Comparison of ENCODE assay signal across 8 mouse cellular contexts in genomic region chr6:34709289-34709688, GRCm38 (mm10).
DNase-seq lines count a peak whose midpoint lies in the region; ATAC-seq and TF ChIP-seq lines count a peak whose summit lies in the region.

No protein-coding gene starts in this region.

- no peaks in the 10 kb centered on the region for H3K27me3 ChIP-seq in ES-Bruce4 (ENCODE audit: control insufficient read depth, insufficient read depth, low read length, poor library complexity, severe bottlenecking)
- no peaks in the 10 kb centered on the region for H3K27me3 ChIP-seq in forebrain, embryonic 11.5 days (ENCODE audit: control insufficient read depth, insufficient read depth, low read length)
- H3K27me3 ChIP-seq in liver, embryonic 15.5 days: no peaks in the 10 kb centered on the region
- no peaks in the 10 kb centered on the region for H3K27me3 ChIP-seq in neural tube, embryonic 13.5 days

- H3K4me1 ChIP-seq in ES-Bruce4 (ENCODE audit: control insufficient read depth, insufficient read depth, low read length): no peaks in the 10 kb centered on the region
- H3K4me1 ChIP-seq in brown adipose tissue, adult 24 weeks (ENCODE audit: control insufficient read depth, insufficient read depth, insufficient read length, low read length): peaks cover 20% of the 10 kb centered on the region
- H3K4me1 ChIP-seq in forebrain, embryonic 11.5 days (replicated peaks; ENCODE audit: control insufficient read depth, insufficient read depth, low read length): no peaks in the 10 kb centered on the region; the same call in 1 of the 2 replicates
- H3K4me1 ChIP-seq in liver, embryonic 15.5 days (replicated peaks): 0 out of 2 replicates have a peak, but pooled peaks cover 4% of the 10 kb centered on the region
- H3K4me1 ChIP-seq in neural tube, embryonic 13.5 days (replicated peaks): peaks cover 38% of the 10 kb centered on the region

- no peak overlapping the region for H3K27ac ChIP-seq in ES-Bruce4 (ENCODE audit: insufficient read depth, low read length)
- H3K27ac ChIP-seq in brown adipose tissue, adult 24 weeks (replicated peaks; ENCODE audit: low read depth, low read length): peak overlapping the region; percentile 50
- peak overlapping the region; percentile 66 for H3K27ac ChIP-seq in forebrain, embryonic 11.5 days (ENCODE audit: low read depth, low read length)
- H3K27ac ChIP-seq in liver, embryonic 15.5 days (replicated peaks): peak overlapping the region; percentile 72
- peak overlapping the region; percentile 80 for H3K27ac ChIP-seq in neural tube, embryonic 13.5 days (replicated peaks)

- H3K9ac ChIP-seq in ES-Bruce4 (ENCODE audit: low read depth, poor library complexity, severe bottlenecking): peak overlapping the region; percentile 49
- peak overlapping the region; percentile 90 for H3K9ac ChIP-seq in forebrain, embryonic 11.5 days (ENCODE audit: low read length)
- H3K9ac ChIP-seq in liver, embryonic 15.5 days: no peak overlapping the region
- H3K9ac ChIP-seq in neural tube, embryonic 13.5 days: peak overlapping the region; percentile 83

- H3K36me3 ChIP-seq in ES-Bruce4 (ENCODE audit: control insufficient read depth, insufficient read depth, low read length, poor library complexity, severe bottlenecking): no peaks in the 10 kb centered on the region
- H3K36me3 ChIP-seq in forebrain, embryonic 11.5 days (ENCODE audit: control insufficient read depth, insufficient read depth, low read length): no peaks in the 10 kb centered on the region
- H3K36me3 ChIP-seq in liver, embryonic 15.5 days (replicated peaks): no peaks in the 10 kb centered on the region
- no peaks in the 10 kb centered on the region for H3K36me3 ChIP-seq in neural tube, embryonic 13.5 days

- intact Hi-C loops in heart, postnatal 10 days (cut with DNase I): loop anchor here (5.0 kb wide), 1 partner anchor 43 kb away; no protein-coding TSS in a partner anchor

- TF ChIP-seq POLR2A in ES-Bruce4 (IDR thresholded peaks at IDR 0.05; ENCODE audit: insufficient read depth, low read length): no peak

- 0 out of 2 replicates have a peak, but pooled peaks have one; percentile 11 for TF ChIP-seq EP300 in ES-Bruce4 (IDR thresholded peaks at IDR 0.05; ENCODE audit: insufficient read depth, low read depth, low read length)

- ATAC-seq in forebrain, embryonic 11.5 days (replicated peaks; ENCODE audit: low FRiP score): peak; percentile 90
- ATAC-seq in liver, embryonic 15.5 days (ENCODE audit: insufficient read depth): peak; percentile 66
- peak; percentile 91 for ATAC-seq in neural tube, embryonic 13.5 days (ENCODE audit: low read depth)
- ATAC-seq in erythroid progenitor cell, adult 5-6 weeks (replicated peaks; ENCODE audit: low FRiP score, poor library complexity, severe bottlenecking): no peak

- DNase-seq in forebrain, embryonic 11.5 days (ENCODE audit: low spot score): peak; percentile 75
- peak; percentile 78 to 80 for DNase-seq in heart, postnatal 10 days
- DNase-seq in kidney, postnatal 4 days: peak; percentile 69 to 75

- 0% methylated on average over 11 of the region's 11 CpGs for WGBS in forebrain, embryonic 11.5 days
- 4% methylated on average over 11 of the region's 11 CpGs for WGBS in liver, embryonic 15.5 days (ENCODE audit: insufficient replicate concordance)
- WGBS in neural tube, embryonic 13.5 days: 0% methylated on average over 11 of the region's 11 CpGs

- peak overlapping the region; percentile 76 for H3K4me3 ChIP-seq in ES-Bruce4 (ENCODE audit: low read depth, low read length)
- H3K4me3 ChIP-seq in brown adipose tissue, adult 24 weeks (ENCODE audit: insufficient read depth, low read depth, low read length): peak overlapping the region; percentile 63
- H3K4me3 ChIP-seq in forebrain, embryonic 11.5 days (ENCODE audit: low read depth, low read length): peak overlapping the region; percentile 49
- peak overlapping the region; percentile 49 for H3K4me3 ChIP-seq in liver, embryonic 15.5 days (replicated peaks)
- peak overlapping the region; percentile 60 for H3K4me3 ChIP-seq in neural tube, embryonic 13.5 days

- peaks cover 10% of the 10 kb centered on the region for H3K9me3 ChIP-seq in ES-Bruce4 (replicated peaks; ENCODE audit: control insufficient read depth, insufficient read depth, low read length, poor library complexity, severe bottlenecking)
- peaks cover under 1% of the 10 kb centered on the region; the same call in 1 of the 2 replicates for H3K9me3 ChIP-seq in forebrain, embryonic 11.5 days (ENCODE audit: control insufficient read depth, low read length)
- H3K9me3 ChIP-seq in liver, embryonic 15.5 days (replicated peaks): 0 out of 2 replicates have a peak, but pooled peaks cover 4% of the 10 kb centered on the region
- H3K9me3 ChIP-seq in neural tube, embryonic 13.5 days: peaks cover 2% of the 10 kb centered on the region

- peak overlapping the region; percentile 76 for H3K4me2 ChIP-seq in forebrain, embryonic 11.5 days (ENCODE audit: low read depth, low read length, severe bottlenecking)
- H3K4me2 ChIP-seq in liver, embryonic 15.5 days: peak overlapping the region; percentile 31
- peak overlapping the region; percentile 80 for H3K4me2 ChIP-seq in neural tube, embryonic 13.5 days

- no peak for TF ChIP-seq CTCF in ES-Bruce4 (IDR thresholded peaks at IDR 0.05; ENCODE audit: low read depth, low read length)
